Mouse (Mus musculus): ENCODE measurements around the gene Gtpbp1.

DNA sequence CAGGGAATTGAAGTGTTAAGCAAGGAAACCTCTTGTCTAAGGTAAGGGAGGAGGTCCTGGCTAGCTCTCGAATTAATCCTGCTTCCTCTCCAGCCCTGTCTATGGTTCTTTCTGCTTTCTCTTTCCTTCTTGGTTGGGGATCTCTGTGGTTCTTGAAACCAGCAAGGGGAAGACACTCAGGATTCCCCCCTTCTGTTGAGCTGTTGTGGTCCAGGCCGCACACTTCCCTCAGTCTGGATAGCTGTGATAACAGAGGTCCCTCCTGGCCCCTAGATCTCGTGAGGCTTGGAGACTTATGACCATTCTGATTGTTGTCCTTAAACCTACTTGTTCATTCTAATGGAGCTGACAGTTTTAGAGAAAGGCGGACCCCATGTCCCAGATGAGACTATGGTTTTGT lies 3.9 kb downstream of the Gtpbp1 start:
- TF ChIP-seq GATA1 (IDR thresholded peaks at IDR 0.05; ENCODE audit: borderline replicate concordance, low read length) (no peak; the same call in 2 of the 3 replicates), FLI1 (IDR thresholded peaks at IDR 0.05; ENCODE audit: low read length) (no peak)
